Mouse (Mus musculus) liver, postnatal 0 days (tissue): Measurements from ENCODE around the gene Aldh1l1.

Experiments
- CTCF ChIP-seq: sonication (generic); IDR thresholded peaks from 2 replicates; pipeline ENCODE4 v1.5.1; 2016; ENCODE audit warnings: antibody characterized with exemption, low read depth
- EP300 ChIP-seq: IDR thresholded peaks from 2 replicates; pipeline ENCODE4 v1.6.1; 2016; ENCODE audit warnings: antibody characterized with exemption, low read depth, mild to moderate bottlenecking

GRCm38 (mm10) chr6:90588113-90588512, 101.9 kb downstream of the Aldh1l1 start:
- no peak for TF ChIP-seq CTCF
- TF ChIP-seq EP300: no peak
